Mouse (Mus musculus) thymus, adult 2 months (tissue): Measurements from ENCODE around the gene Fbll1.

ENCODE experiments used
- CTCF ChIP-seq: fragments of 200-500 bp; IDR thresholded peaks from 2 replicates; pipeline ENCODE4 v1.5.1; 2012; ENCODE audit warnings: mild to moderate bottlenecking, control low read depth, low read length, moderate library complexity, borderline replicate concordance; ENCODE audit not compliant: control insufficient read depth, poor library complexity, insufficient read depth; ENCODE audit errors: extremely low read depth
- POLR2A ChIP-seq: fragments of 200-500 bp; IDR thresholded peaks from 2 replicates; pipeline ENCODE4 v1.6.1; 2012; ENCODE audit warnings: mild to moderate bottlenecking, low read length, control low read depth, moderate library complexity; ENCODE audit not compliant: control insufficient read depth, poor library complexity, insufficient read depth; ENCODE audit errors: extremely low read depth

- no peak for TF ChIP-seq POLR2A
- no peak for TF ChIP-seq CTCF
These were observed at the start of gene Fbll1 for GRCm38 (mm10) chr11:35798874-35799273.
